Mouse (Mus musculus): ENCODE measurements around the gene Cyth2.

DNA sequence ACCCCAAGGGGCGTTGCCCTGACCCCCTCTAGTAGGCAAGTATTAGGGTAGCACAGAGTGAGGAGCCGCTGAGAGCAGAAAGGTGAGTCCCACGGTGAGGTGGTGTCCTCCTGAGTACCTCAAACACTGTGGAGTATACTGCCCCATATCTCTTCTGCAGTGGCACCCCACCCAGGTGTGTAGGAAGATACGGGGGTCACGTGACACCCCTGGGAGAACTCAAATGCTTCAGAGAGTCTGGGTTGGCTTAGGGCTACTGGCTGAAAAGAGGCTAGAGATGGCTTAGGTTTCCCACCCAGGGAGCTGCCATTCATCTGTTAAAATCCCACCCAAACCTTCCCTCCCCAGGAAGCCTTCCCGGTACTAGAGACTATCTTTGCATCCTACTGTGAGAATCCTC, 17.4 kb downstream of the Cyth2 start:
- TF ChIP-seq POLR2A (IDR thresholded peaks at IDR 0.05; ENCODE audit: extremely low read depth, insufficient read depth, low read length) (no peak), CTCF (IDR thresholded peaks at IDR 0.05; ENCODE audit: extremely low read depth, insufficient read depth, low read length) (no peak)

Measured in cortical plate, adult 2 months (tissue).